ENCODE assay signal across 7 mouse cellular contexts in genomic region chr2:30690307-30690706, GRCm38 (mm10).
DNase-seq lines count a peak whose midpoint lies in the region; ATAC-seq and TF ChIP-seq lines count a peak whose summit lies in the region.

No protein-coding gene starts in this region.

- H3K9ac ChIP-seq in embryonic facial prominence, embryonic 13.5 days = no peak overlapping the region
- no peak overlapping the region for H3K9ac ChIP-seq in stomach, postnatal 0 days (ENCODE audit: low read length)

- DNase-seq in T-cell, adult 2 months (ENCODE audit: low spot score) = peak; percentile 37
- peak; percentile 60 to 61 for DNase-seq in heart, postnatal 14 days
- DNase-seq in kidney, postnatal 25 days = peak; percentile 71 to 88
- DNase-seq in stomach, postnatal 0 days (ENCODE audit: low spot score) = peak; percentile 54
- no peak for DNase-seq in left cerebral cortex, postnatal 4 days

- TF ChIP-seq EP300 in stomach, postnatal 0 days (optimal IDR thresholded peaks at IDR 0.05) = no peak

- no peaks in the 10 kb centered on the region for H3K36me3 ChIP-seq in embryonic facial prominence, embryonic 13.5 days
- no peaks in the 10 kb centered on the region for H3K36me3 ChIP-seq in stomach, postnatal 0 days (ENCODE audit: control insufficient read depth, insufficient read depth, low read length)

- ATAC-seq in embryonic facial prominence, embryonic 13.5 days (ENCODE audit: insufficient number of reproducible peaks, insufficient read depth, low FRiP score, low TSS enrichment, low read depth) = no peak
- peak; percentile 91 for ATAC-seq in megakaryocyte, adult 5-6 weeks (ENCODE audit: poor library complexity, severe bottlenecking)
- peak; percentile 19; the same call in 1 of the 2 replicates for ATAC-seq in stomach, postnatal 0 days (ENCODE audit: low FRiP score, low TSS enrichment)

- peaks cover 78% of the 10 kb centered on the region for H3K4me1 ChIP-seq in embryonic facial prominence, embryonic 13.5 days
- H3K4me1 ChIP-seq in stomach, postnatal 0 days (replicated peaks; ENCODE audit: control insufficient read depth, insufficient read depth) = peaks cover 18% of the 10 kb centered on the region

- intact Hi-C loops in heart, postnatal 14 days (cut with DNase I) = no loop called here
- intact Hi-C loops in left cerebral cortex, postnatal 4 days (cut with DNase I) = no loop called here

- TF ChIP-seq CTCF in stomach, postnatal 0 days (IDR thresholded peaks at IDR 0.05; ENCODE audit: low read depth) = no peak

- peak overlapping the region; percentile 76 for H3K27ac ChIP-seq in embryonic facial prominence, embryonic 13.5 days
- peak overlapping the region; percentile 79 for H3K27ac ChIP-seq in stomach, postnatal 0 days (replicated peaks)

- no peaks in the 10 kb centered on the region for H3K27me3 ChIP-seq in embryonic facial prominence, embryonic 13.5 days
- H3K27me3 ChIP-seq in stomach, postnatal 0 days (ENCODE audit: control insufficient read depth, insufficient read depth, low read length) = no peaks in the 10 kb centered on the region

- no peak overlapping the region for H3K4me2 ChIP-seq in embryonic facial prominence, embryonic 13.5 days
- H3K4me2 ChIP-seq in stomach, postnatal 0 days (replicated peaks; ENCODE audit: low read depth) = no peak overlapping the region

- H3K9me3 ChIP-seq in embryonic facial prominence, embryonic 13.5 days = no peaks in the 10 kb centered on the region
- no peaks in the 10 kb centered on the region for H3K9me3 ChIP-seq in stomach, postnatal 0 days (ENCODE audit: control insufficient read depth, low read length)

- 79% methylated on average over 11 of the region's 11 CpGs for WGBS in embryonic facial prominence, embryonic 13.5 days
- 64% methylated on average over 11 of the region's 11 CpGs for WGBS in stomach, postnatal 0 days

- no peak overlapping the region for H3K4me3 ChIP-seq in embryonic facial prominence, embryonic 13.5 days
- no peak overlapping the region for H3K4me3 ChIP-seq in stomach, postnatal 0 days (ENCODE audit: low read depth, low read length)
